Mouse (Mus musculus): ENCODE measurements around the gene Sorcs3.

The Sorcs3 gene

DNA sequence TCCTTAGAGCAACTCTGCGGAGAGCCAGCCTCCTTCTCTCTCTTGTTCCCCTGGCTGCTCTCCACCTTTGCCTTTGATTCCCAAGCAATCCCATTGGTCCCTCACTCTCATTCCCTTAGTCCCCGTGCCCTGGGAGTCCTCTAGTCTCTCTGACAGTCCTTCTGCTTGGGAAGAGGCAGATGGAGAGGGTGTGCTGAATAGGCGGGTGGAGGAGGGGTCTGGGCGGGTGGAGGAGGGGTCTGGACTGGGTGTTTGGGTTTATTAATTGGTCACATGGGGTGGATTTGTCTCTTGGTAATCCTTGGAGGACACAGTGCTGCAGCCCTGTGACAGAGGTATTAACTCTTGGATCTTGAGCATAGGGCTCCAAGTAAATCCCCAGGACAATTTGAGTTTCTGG lies 77.4 kb downstream of the Sorcs3 start:
- DNase-seq (ENCODE audit: low read depth, low spot score), result no peak

DNA sequence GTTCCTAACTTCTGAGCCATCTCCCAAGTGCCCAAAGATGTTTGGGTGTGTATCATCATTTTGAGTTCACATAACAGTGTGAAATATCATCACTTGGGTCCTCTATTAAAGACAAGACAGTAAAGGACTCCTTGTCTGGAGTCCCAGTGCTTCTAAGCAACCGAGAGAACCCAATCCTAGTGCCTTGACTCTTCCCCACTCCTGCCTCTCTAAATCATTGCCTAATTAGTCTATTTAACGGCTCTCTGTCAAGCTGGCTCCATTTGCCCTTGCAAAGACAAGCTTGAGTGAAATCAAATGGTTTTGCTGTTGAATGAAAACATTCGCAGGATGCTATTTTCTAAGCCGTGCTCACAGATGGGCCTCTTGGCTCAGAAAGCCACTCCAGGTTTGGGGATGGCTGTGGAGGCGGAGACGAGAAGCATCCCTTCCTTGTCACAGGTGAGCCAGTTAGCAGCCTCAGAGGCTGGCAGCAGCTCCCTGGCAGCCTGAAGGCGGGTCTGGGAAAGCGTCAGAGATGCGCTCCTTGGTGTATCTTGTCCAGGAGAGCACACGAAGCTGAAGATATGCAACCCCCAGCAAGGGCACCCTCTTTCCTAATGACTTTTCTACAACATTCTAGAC lies 79.9 kb downstream of the Sorcs3 start:
- no peak for DNase-seq (ENCODE audit: low read depth, low spot score)

DNA sequence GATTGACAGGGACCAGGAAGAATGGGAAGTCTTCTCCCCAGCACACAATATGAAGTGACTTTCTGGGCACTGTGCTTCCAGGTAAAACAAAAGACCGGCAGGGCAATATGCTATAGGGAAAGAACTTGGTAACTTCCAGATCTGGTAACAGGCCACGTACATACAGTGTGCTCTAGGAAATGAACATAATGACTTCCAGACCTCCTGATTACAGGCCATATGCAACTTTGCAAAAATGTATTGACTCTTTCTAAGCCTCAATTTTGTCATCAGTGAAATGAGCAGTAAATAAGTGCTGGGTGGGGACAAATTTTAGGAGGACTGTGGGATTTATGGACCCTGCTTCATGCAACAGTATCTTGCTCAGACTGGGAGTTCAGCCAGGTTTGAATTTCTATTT lies 88.4 kb downstream of the Sorcs3 start:
- no peak for DNase-seq (ENCODE audit: low read depth, low spot score)

DNA sequence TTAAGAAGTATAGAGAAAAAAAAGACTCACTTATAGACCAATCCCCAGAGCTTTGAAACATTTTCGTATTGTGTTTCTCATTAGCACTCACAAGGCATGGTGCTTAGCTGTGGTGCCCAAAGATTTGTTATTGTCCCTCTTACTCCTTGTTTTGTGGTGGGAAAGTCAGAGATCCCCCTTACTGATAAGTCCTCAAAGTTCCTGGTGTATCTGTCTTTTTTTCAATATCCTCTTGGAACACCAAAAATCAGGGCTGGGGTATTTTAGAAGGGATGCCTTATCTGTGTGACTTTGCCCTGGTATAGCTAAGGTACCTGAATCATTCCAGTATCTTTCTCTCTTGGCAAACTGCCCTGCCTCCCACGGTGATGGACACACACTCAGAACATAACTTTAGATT lies 92.6 kb downstream of the Sorcs3 start:
- no peak for DNase-seq (ENCODE audit: low read depth, low spot score)

DNA sequence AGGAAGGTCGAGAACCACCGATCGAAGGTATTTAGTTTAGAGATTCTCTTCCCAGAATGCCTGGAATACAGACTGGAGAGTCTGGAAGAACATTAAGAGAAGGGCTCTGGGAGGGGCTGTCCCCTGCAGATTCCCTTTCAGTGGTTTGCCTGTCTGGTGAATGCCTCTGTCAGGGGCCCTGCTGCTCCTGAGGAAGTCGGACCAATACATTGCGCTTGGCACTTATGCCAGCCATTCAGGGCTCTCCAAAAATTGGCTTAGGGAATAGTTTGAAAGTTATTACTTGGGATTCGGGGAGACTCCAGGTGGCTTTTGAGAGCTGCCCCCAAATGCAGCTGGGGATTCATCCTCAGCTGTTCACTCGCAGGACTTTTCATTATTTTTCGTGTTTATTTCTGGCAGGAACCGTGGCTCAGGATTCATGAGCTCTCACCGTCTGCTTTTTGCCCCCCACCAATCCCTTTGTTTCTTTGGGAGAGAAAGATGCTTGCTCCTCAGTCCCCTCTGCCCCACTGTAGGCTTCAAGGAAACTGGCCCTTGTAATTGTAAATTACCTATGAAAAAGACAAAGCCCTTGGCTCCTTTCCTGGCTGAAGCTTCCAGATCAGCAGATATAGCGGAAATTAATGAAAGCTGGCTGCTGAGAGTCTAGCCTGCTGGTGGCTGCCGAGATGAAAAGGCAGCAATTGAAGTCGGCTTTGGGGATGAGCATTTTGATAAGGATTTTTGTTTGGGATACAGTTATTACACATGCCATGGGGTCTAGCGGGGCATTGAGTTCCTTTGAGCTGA lies 94.8 kb downstream of the Sorcs3 start:
- DNase-seq (ENCODE audit: low read depth, low spot score), result no peak

DNA sequence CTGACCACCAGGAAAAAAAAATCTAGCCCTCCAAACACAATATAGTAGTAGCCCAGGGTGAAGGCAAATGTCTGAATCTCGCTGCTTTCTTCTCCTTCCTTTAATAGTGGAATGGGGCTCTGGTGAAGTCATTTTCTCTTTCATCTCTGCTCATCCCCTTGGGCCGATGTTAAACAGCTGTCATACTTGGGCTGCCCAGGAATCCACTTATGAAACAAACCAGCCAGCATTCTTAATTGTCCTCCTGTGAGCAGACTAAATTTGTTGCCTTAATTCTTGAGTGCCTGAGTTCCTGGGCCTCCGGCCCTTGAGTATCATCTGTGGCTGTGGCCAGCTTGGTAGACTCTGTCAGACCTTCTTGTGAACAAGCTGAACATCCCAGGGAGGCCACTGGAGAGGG lies 95.5 kb downstream of the Sorcs3 start:
- DNase-seq (ENCODE audit: low read depth, low spot score), result no peak

DNA sequence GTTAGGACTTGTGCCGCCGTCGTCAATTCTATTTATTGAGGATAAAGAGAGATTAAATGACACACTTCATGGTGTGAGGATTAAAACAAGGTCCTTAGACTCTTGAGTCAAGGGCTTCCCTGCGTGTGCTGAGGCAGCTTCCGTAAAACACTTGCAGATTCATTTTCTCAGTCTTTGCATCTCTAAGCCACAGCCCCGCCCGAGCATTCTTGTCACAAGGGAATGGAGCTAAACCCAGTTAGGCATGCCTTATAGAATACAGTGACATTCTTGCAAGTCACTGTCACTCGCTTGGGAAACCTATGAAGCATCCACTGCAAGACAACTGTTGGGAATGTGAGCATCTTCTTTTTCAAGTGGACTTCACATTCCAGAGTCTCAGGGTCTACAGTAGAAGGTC lies 102.5 kb downstream of the Sorcs3 start:
- DNase-seq (ENCODE audit: low read depth, low spot score), result no peak

DNA sequence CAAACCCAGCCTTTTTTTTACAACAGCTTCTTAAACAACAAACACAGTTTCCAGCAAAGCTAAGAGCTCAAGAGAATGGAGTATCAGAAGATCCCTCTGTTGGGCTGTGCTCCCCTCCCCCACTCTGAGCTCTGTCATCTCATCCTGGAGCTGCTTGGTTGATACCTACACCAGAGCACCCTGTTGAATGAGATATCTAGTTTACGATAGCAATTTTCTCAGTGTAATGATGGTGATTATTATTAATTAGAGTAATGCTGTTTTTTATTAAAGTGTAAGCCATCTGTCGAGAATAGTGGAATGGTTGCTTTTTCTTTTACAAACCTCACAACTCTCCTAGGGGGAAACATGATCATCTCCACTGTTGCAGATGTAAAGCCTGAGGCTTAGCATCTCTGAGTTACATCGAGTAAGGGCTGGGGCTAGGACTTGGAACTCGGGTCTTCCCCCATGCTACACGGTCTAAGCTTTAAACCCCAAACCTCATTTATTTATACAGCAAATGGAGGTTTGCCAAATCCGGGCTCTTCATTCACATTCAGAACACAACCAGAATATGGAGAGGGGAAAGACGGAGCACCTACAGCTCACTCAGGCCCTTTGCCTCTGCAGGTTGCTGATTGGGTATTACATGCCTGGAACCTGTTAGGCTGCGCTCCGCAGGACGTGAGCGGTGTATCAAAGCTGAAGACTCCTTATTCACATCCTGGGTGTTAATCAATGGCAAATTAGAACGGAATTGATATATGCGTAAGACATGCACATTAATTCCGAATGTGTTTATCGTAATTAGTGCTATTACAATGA lies 103.9 kb downstream of the Sorcs3 start:
- no peak for DNase-seq (ENCODE audit: low read depth, low spot score)

DNA sequence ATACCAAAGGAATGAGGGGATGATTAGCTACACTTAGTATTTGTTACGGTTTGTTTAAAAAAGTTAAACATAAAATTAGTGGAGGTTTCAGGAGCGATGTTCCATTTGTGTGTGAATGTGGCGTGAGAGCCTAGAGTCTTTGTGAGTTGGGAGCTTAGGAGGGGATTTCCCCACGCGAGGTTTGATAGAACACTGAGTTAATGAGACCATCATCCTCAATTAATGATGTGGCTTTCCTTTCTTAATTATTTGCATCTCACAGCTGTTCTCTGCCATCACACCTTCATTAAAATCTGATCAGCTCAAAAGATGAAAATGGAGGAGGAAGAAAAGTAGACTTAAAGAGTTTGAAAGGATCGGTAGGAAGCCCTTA lies 104.5 kb downstream of the Sorcs3 start:
- no peak for DNase-seq (ENCODE audit: low read depth, low spot score)

DNA sequence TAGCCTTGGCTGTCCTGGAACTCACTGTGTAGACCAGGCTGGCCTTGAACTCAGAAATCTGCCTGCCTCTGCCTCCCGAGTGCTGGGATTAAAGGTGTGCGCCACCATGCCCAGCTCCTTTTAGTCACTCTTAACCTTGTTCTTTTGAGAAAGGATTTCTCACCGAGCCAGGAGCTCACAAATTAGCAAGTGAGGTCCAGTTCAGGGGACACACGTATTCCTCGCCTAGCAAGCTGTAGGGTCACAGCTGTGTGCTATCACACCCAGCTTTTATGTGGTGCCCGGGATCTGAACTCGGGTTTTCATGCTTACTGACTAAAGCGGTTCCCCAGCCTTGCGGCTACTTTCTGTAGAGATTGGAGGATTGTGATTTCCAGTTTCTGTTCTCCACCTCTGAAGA lies 108.0 kb downstream of the Sorcs3 start:
- DNase-seq (ENCODE audit: low read depth, low spot score), result no peak

DNA sequence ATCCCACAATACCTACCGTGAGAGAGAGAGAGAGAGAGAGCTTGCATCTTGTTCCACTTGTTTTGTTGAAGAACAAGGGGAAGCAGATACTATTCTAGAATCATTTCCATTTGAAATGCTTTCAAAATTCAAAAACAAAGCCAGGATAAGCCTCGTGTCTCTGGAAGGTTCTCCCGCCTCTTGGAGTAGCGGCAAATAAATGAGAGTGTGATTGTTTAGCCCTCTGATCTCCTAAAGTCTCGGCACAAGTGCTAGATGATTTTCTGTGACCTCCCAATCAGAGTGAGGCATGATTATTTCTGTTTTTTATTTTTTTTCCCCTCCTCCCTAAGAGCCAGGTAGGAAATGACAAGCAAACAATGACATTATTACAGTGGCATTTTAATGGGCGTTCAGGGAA lies 121.3 kb downstream of the Sorcs3 start:
- DNase-seq (ENCODE audit: low read depth, low spot score), result no peak

DNA sequence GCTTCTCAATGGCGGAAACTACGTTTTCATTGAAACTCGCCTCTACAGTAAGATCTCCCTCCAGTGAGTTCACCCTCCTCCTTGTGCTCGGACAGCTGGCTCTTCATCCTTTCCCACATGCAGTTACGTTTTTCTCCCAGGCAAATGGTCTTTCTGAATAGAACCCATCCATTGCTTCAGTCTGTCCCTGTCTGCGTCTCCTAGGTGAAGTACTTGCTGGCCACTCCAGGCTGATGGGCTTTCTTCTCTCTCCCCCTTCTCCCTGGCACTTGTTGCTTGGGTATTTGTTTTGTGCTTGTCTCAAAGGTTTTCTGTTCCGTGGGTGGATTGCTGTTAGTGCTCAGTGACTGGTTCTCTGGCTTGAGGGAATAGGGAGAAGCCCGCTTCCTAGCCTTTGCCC lies 122.3 kb downstream of the Sorcs3 start:
- no peak for DNase-seq (ENCODE audit: low read depth, low spot score)

DNA sequence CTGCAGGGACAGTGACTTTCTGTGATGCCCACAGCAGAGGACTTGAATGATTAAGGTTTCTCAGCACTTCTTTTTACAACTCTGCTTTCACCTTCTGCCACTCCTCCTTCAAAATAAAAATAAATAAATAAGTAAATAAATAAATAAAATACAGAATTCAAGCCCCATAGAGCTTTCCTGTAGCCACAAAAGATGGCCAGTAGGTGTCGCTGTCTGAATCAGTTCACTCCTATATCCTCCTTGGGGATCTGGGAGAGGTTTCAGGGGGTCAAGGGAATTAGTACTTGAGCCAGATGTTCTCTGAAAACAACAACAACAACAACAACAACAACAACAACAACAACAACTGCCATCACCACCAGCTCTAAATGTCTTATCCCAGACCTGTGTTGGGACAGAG lies 125.8 kb downstream of the Sorcs3 start:
- no peak for DNase-seq (ENCODE audit: low read depth, low spot score)

DNA sequence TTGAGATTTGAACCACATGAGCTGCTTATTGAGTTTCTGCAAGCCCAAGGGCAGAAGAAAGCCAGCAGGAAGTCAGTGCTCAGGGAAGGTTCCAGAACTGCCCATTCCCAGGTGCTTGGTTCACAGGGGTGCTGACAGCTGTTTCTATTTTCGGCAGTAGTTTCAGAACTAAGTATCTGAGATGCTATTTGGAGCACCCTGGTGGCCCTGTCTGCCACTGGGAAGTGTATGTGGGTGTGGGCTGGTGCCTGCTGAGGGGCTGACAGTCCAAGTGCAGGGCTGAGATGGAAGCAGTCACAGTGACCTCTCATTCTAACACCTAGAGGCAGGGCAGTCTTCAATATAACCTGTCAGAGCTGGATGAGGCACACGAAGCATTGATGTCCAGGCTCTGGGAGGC lies 127.3 kb downstream of the Sorcs3 start:
- no peak for DNase-seq (ENCODE audit: low read depth, low spot score)

DNA sequence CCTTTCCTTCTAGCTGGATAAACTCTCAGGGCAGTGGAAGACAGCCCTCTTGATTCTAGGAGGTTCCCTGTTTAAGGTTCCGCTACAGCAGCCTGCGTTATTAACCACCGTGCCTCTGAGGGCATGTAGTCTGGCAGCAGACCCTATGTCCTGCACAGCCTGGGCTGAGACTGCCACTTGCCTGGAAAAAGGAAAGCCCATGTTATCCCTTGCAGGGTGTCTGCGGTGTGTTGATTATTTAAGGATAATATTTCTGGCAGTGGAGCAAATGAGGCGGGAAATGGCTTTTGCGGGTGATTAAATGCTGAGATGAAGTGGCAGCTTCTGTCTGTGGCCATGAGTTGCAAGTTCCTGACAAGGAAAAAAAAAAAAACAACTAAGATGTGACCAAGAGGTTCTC lies 131.6 kb downstream of the Sorcs3 start:
- DNase-seq (ENCODE audit: low read depth, low spot score), result no peak

DNA sequence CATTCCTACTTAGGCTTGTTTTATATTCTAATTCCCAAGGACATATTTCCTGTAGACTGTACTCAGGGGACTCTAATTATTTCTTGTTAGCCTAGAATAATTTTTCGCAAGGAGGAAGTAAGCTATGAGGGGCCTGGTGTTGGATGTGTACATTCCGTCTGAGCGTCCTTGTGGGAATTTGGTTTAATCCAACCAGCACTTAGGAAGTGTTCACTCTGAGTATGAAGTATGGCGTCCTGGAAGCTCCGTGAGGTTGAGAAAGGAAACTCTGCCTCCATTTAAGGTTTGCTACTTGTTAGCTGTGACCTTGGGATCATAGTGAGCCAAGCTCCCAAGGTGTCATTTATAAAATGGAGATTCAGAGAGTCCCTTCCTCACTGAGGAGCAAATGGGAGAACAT lies 132.3 kb downstream of the Sorcs3 start:
- no peak for DNase-seq (ENCODE audit: low read depth, low spot score)

DNA sequence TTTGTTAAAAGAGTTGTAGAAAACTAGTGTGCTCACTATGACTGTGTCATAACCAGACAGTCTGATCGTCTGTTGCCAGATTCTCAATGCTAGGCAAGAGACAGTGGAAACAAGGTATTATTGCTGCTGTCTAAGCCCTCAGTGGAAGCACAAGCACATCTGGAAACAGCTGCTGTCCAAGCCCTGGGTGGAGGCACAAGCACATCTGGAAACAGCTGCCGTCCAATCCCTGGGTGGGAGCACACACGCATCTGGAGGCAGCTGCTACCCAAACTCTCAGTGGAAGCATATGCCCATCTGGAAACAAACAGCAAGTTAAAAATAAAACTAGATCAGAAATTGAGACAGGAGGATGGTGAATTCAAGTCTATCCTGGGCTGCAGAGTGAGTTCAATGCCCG lies 136.9 kb downstream of the Sorcs3 start:
- DNase-seq (ENCODE audit: low read depth, low spot score), result no peak

DNA sequence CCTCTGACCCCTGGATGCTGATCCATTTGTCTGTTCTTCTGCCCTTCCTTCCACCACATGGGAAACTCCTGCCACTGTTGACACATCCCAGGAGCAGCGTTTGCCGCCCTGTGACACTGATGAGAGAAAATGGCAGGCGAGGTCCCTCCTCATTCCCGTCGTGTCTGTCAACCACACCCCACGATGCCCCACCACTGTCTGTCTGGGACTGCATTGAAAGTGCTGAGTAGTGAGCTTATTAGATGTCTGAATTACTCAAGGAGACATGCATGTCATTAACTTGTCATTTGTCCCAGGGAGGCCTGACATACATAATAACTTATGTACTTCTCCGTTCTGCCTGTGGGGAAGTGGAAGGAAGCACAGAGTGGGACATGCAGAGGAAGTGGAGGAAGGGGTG lies 137.6 kb downstream of the Sorcs3 start:
- DNase-seq (ENCODE audit: low read depth, low spot score), result no peak

DNA sequence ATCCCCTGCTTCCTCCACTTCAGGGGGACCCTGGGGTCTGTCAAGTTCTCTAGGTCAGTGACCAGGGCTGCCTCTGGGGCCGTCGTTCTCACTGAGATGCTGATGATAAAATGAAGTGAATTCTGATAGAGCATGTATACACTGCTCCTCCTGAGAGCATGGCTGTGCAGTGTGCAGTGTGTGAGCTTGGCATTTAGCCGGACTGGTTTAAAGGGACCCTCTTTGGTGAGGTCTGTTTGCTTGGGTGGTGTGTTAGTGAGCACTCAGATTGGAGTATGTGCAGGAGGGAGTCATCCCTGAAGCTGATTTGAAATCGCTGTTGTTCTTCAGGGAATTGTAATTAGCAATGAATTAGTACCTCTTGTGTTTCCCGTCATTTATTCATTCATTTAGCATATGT lies 141.3 kb downstream of the Sorcs3 start:
- no peak for DNase-seq (ENCODE audit: low read depth, low spot score)

DNA sequence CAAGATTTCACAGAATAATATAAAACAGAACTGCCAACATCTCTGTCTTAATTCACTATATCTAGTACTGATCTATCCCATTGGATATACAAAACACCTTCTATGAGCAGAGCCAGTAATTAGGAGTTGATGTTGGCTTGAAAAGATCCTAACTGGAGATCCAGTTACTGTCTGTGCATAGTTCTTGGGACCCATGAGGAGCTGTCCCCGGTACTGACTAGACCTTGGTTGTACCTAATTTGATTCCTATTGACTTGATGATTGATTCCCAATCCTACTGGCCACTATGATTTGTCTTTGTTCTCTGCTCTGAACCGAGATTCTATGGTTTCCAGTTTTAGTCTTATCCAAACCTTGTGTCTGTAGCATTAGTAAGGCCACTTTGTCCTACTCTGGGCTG lies 151.0 kb downstream of the Sorcs3 start:
- no peak for DNase-seq (ENCODE audit: low read depth, low spot score)

DNA sequence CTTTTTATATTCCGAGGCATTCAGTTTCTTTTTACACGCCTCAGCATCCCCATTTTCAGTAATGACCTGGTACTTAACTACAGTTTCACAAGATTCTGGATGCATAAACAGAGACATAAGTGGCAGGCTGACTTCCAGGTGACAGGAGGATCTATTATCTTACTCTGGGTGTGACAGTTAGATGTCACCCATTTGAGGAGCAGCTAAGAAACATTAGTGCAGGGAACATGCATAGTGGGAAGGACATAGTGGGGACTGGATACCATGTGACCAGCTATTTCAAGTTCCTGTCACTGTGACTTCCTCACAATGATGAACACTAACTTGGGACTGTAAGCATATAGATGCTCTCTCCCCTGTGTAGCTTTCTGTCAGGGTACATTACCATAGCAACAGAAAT lies 156.3 kb downstream of the Sorcs3 start:
- DNase-seq (ENCODE audit: low read depth, low spot score), result no peak

DNA sequence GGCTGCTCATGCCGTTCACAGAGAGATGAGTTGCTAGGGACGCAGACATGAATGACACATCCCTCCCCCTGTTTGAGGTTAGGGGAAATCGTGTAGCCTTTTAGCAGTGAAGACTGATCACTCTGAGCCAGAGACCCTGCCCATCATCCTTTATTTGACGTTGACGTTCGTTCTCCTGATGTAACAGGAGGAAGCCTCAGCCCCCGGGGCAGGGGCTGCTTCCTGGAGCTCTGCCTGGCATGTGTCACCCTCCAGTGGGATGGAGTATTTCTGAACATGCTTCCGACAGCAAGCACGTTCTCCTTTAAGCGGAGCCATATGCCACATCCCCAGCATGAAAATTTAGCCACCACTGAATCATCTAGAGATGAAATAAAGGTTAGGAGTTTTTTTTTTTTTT lies 162.2 kb downstream of the Sorcs3 start:
- DNase-seq (ENCODE audit: low read depth, low spot score), result no peak

DNA sequence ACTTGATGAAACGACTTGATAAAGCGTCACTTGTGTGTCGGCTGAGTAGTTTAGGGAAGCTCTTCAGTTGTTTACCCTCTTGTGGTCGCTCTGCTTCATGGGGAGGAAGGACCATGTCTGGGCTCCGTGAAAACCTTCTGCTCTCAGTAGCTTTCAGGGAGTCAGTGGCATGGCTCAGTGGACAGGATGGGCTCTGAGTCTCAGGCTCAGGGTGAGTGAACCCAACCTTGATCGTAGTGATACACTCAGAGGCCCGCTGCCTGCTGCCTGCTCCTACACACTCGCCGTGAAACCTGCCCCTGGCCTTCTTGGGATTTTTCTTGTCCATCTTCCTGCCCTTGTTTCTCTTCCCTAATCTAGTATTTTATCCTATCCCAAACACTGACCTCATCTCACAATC lies 166.0 kb downstream of the Sorcs3 start:
- DNase-seq (ENCODE audit: low read depth, low spot score), result no peak
